Mouse (Mus musculus): ENCODE data around the gene Dapp1.

The Dapp1 gene

DNA sequence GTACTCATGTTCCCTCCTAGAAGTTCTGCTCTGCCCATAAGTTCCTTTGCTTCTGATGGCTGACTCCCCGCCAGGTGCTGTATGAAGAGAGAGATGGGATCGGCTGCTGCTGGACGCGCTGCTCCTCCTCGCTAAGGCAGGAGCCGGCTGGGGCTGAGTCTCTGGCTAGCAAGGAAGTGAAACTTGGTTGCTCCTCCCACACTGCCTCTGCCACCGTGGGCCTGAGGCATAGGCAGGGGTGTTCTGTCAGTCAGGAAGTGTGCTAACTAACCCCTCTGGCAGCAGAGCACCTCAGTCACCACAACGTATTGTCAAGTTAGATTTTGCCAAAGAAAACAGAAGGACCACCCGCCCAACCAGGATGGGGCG is at the start of gene Dapp1:
TSS of gene Dapp1 (minus strand) at position 164 of the 369 bp plus-strand sequence.
- in situ Hi-C loops (cut with MboI; ENCODE audit: low pct_unique_long_range_greater_than_20kb in 1 of 2, low sequenced_read_pairs in 2 of 2, unreplicated experiment in 1 of 2) = no loop called here

DNA sequence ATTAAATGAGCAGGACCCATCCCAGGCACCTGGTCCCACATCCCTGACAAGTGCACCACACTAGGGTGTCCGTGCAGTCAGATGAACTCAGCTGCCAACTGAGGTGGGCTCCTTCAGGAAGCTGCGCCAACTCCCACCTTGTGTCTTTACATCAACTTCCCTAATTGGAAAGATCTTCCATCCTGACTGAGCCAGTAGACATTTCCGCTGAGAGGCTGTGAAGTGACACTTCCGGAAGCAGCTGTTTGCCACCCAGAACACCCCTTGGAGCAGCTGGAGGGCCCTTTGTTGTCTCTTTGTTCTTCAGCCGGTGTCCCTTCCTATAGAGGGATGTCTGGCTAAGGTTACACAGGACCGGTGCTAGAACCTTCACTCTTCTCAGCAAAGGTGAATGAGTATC is 49.2 kb upstream of the Dapp1 start:
- in situ Hi-C loops (cut with MboI; ENCODE audit: low pct_unique_long_range_greater_than_20kb in 1 of 2, low sequenced_read_pairs in 2 of 2, unreplicated experiment in 1 of 2) = no loop called here

DNA sequence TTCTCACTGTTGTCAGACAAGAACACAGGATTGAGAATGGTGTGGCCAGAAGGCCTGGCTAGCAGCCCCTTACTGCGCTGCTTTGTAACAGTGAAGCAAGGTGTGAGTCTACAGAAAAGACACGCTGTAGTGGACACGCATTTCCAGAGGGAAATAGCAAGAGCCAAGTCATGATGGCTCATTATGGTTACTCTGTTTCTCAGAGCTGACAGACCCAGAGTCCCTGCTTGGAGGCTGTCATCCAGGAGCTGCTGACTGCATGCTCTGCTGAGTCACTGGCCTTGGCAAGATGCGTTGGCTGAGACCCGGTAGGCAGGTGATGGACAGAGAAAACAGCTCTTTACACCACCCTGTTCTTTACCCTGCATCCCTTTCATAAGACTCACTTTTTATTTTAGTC is 48.0 kb upstream of the Dapp1 start:
- in situ Hi-C loops (cut with MboI; ENCODE audit: low pct_unique_long_range_greater_than_20kb in 1 of 2, low sequenced_read_pairs in 2 of 2, unreplicated experiment in 1 of 2) = no loop called here

DNA sequence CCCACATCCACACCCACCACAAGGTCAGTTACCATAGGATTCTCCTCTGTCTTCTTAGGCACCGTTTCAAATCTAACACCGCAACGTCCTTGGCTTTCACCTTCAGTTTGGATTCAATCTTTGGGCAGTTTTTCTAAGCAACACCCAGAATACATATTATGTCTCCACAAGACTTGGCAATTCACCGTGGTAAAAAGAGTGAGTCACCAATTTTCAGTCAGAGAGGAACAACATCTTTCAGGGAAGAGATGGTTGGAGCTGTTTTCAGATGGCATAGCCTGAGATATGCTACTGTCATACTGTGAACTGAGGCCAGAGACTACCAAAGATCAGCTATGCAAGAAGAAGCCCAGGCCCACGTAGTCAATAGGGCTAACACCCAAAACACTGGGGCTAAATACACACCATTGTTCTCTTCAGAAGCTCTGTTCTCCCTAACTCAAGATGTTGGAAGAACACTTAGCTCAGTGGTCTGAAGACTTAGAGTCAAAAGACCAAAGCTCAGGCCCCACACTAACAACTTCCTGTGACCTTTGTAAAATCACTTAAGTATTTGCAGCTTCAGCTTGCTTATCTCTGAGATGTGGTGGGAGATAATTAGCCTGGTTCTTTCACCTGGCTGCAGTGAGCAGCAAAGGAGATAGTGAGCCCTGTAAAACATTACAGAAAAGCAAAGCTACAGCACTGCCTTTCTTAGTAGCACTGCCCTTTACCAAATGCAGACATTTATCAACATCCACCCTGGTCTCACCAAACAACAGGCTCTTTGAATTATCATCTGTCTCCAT is 46.4 kb upstream of the Dapp1 start:
- in situ Hi-C loops (cut with MboI; ENCODE audit: low pct_unique_long_range_greater_than_20kb in 1 of 2, low sequenced_read_pairs in 2 of 2, unreplicated experiment in 1 of 2) = no loop called here

DNA sequence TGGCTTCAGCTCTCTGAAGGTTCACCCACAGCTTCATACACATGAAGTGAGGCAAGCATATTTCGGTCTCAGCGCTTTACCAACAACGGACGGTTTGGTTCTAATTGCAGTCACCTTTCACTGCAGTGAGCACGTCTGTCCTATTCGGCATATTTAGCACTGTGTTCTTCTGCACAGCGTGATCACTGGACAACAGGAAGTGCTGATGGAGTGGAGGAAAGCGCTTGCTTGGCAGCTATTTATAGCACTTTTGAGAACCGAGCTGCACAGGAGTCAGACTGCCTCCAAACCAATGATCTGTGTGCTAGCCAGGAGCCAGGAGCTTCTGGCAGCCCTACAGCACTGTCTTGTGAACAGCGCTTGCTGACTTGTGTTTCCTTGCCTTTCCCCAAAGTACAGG is 44.9 kb upstream of the Dapp1 start:
- in situ Hi-C loops (cut with MboI; ENCODE audit: low pct_unique_long_range_greater_than_20kb in 1 of 2, low sequenced_read_pairs in 2 of 2, unreplicated experiment in 1 of 2) = no loop called here

DNA sequence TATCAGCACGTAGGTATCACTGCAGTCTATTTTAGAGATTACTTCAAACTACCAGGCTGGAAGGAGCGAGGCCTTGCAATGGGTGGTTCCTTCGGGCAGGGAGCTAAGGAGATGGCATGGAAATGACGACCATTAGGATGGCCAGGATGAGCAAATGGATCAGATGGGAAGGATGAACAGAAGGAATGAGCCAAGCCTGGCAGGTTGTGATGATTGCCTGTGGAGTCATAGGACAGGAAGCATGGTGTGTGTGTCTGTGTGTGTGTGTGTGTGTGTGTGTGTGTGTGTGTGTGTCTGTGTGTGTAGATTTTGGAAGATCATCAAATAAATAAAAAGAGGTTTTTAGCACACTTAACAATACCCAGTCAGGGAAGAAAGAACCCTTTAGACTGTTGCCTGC is 41.3 kb upstream of the Dapp1 start:
- in situ Hi-C loops (cut with MboI; ENCODE audit: low pct_unique_long_range_greater_than_20kb in 1 of 2, low sequenced_read_pairs in 2 of 2, unreplicated experiment in 1 of 2) = no loop called here

DNA sequence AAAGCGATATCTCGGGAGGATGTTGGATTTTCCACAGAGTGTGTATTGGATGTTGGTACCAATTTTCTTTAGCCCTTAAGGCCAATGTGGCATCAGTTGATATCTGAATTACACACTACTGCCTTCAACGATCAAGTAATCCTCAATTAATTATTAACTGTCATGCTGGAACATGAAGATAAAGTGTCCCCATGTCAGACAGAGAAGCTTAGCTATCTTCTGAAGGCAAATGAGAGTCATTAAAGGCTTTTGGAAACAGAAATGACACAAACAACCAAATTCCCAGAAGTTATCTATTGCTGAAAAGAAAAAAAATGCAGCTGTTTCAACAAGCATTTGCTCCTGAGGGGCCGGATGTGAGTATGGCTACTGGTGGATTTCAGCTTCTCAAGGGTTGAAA is 40.7 kb upstream of the Dapp1 start:
- in situ Hi-C loops (cut with MboI; ENCODE audit: low pct_unique_long_range_greater_than_20kb in 1 of 2, low sequenced_read_pairs in 2 of 2, unreplicated experiment in 1 of 2) = no loop called here

DNA sequence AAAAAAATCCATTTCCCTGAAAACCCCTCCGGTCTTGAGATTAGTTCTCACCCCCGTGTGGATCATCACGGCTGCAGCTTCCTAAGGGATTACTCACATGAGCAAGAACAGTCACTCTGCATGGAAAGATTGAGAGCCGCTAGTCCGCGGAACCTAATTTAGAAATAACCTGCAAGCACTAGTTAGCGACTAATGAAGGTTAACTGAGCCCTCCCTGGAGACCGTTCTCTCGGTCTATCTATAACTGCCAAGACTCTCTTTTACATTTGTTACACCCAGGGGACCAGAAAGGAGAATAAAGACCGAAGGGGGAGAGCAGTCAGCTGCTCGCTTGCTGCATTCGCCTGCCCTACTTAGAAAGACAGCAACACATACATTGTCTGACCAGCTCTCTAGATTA is 35.5 kb upstream of the Dapp1 start:
- in situ Hi-C loops (cut with MboI; ENCODE audit: low pct_unique_long_range_greater_than_20kb in 1 of 2, low sequenced_read_pairs in 2 of 2, unreplicated experiment in 1 of 2) = no loop called here

DNA sequence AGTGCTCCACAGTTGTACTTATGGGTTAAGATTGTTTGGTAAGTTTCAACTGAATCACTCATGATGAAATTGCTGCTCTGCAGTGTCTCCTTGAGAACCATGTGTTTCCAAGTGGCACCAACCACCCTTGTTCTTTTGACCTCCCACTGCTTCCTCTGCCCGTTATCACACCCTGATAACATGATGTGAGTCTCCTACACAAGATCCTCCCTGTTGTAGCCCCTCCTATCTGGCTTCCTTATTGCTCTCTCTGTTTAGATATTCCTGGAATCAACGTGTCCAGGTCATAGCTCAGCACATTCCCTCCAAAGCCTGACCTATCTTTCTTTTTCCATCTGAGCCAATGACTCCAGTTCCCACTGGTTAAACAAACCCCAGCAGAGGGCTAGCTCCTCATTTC is 33.4 kb upstream of the Dapp1 start:
- in situ Hi-C loops (cut with MboI; ENCODE audit: low pct_unique_long_range_greater_than_20kb in 1 of 2, low sequenced_read_pairs in 2 of 2, unreplicated experiment in 1 of 2) = no loop called here

DNA sequence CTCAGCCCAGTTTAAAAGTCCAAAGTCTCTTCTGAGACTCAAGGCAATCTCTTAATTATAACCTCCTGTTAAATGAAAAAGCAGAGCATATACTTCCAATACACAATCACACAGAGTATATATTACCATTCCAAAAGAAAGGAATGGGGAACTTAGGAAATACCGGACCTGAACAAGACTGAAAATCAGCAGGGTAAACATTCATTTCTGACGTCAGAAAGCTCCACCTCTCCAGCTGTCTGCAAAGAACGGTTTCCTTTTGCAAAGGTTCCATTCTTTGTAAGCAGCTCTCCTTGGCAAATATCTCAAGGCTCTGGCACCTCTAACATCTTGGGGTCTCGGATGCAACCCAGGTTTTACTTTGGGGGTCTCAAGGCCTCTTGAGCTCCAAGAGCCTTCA is 31.0 kb upstream of the Dapp1 start:
- in situ Hi-C loops (cut with MboI; ENCODE audit: low pct_unique_long_range_greater_than_20kb in 1 of 2, low sequenced_read_pairs in 2 of 2, unreplicated experiment in 1 of 2) = no loop called here

DNA sequence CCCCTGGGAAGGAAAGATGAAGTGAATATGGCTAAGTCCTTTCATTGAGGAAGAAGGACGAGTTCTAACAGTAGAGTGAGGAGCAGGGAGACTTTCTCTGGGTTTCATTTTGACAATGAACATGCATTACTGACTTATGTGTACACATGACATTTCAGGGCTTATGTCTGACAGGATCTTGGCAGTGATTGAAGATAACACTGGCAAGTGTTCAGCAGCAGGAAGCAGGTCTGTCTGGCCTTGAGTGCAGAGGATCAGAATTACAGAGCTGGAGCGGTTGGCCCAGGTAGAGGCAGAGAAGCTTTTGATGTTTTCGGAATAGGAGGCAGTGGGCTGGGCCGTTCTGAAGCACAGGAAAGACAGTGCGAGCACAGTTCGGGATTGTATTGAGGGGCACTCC is 26.8 kb upstream of the Dapp1 start:
- in situ Hi-C loops (cut with MboI; ENCODE audit: low pct_unique_long_range_greater_than_20kb in 1 of 2, low sequenced_read_pairs in 2 of 2, unreplicated experiment in 1 of 2) = no loop called here

DNA sequence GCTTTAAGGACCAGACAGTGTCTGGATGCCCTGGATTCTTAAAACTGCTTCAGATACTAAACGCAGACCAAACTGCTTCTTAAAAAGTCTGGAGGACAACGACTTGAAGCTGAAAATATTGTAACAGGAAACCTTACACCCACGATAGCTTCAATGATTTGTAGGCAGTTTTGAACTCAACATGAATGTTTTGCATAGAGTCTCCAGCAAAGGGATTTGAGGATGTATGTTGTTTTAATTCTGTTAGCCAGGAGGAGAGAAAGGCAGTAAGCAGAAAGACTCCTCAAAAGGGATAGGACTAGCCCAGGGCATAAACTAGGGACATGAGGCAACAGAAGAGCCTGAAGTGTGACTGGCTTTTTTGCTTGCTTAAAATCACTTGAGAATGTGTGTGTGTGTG is 25.6 kb upstream of the Dapp1 start:
- in situ Hi-C loops (cut with MboI; ENCODE audit: low pct_unique_long_range_greater_than_20kb in 1 of 2, low sequenced_read_pairs in 2 of 2, unreplicated experiment in 1 of 2) = no loop called here

DNA sequence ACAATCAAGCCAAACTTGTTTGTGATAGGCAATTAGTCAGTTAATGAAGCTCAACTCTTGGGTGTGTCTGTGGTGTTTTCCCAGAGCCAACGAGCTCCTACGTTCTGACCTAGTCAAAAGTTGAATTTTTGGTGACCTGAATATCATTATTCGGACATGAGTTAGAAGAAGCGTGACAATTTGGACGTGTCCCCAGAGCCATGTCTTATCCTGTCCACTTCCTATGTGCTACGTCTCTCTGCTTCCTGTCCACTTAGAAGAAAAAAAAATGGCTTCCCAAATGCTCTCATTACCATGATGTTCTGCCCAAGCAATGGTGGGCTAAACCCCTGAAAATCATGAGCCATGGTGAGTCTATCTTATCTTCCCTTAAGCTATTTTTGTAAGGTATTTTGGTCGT is 21.9 kb upstream of the Dapp1 start:
- in situ Hi-C loops (cut with MboI; ENCODE audit: low pct_unique_long_range_greater_than_20kb in 1 of 2, low sequenced_read_pairs in 2 of 2, unreplicated experiment in 1 of 2) = no loop called here

DNA sequence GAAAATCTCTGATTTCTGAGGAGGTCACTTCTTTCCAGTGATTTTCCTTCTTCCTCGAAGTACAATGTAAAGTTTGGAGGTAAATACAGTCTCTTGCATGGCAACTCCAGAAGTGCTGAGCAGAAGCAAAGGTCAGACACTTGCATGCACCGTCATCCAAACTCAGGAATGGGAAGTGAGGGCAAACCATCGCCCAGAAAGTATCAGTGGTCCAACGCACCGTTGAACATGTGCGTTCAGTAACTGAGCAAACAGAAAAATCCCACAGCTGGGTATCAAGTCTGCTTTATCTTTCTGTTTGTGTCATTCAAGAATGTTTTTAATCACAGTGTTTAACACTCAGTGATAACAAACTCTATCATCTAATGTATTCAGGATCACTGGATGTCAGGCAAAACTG is 21.2 kb upstream of the Dapp1 start:
- in situ Hi-C loops (cut with MboI; ENCODE audit: low pct_unique_long_range_greater_than_20kb in 1 of 2, low sequenced_read_pairs in 2 of 2, unreplicated experiment in 1 of 2) = no loop called here

DNA sequence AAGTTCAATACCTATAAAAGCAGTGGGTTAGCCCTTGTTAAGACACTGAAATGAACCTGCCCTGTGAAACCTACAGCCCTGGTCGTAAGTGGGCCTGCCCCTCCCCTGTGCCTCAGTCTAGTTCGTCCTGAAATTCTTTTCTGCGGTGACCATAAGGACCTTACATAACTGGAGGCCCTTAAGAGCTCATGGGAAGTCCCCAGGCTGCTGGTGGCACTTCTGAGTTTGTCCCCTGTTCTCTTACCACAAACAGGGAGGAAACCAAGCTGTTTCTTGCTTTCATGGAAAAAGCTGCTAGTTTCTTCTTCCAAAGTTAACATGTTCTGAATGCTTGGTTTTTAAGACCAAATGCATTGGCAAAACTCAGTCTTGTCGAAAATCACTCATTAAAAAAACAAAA is 20.5 kb upstream of the Dapp1 start:
- in situ Hi-C loops (cut with MboI; ENCODE audit: low pct_unique_long_range_greater_than_20kb in 1 of 2, low sequenced_read_pairs in 2 of 2, unreplicated experiment in 1 of 2) = no loop called here

DNA sequence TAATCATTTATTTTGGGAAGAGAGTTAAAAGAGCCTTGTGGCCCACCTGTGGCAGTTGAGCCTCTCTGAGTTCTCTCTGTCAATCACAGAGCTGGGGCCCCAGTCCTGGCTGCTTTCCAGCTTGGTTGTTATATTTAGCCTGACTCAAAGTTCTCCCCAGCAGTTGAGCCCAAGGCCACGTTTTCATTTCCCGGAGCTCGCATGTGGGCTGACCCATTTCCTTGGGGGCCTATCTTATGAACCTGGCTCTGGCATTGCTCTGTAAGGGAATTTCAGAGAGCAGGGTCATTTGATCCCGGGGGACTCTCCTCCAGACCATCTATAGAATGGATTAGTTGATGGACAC is 19.4 kb upstream of the Dapp1 start:
- in situ Hi-C loops (cut with MboI; ENCODE audit: low pct_unique_long_range_greater_than_20kb in 1 of 2, low sequenced_read_pairs in 2 of 2, unreplicated experiment in 1 of 2) = no loop called here

DNA sequence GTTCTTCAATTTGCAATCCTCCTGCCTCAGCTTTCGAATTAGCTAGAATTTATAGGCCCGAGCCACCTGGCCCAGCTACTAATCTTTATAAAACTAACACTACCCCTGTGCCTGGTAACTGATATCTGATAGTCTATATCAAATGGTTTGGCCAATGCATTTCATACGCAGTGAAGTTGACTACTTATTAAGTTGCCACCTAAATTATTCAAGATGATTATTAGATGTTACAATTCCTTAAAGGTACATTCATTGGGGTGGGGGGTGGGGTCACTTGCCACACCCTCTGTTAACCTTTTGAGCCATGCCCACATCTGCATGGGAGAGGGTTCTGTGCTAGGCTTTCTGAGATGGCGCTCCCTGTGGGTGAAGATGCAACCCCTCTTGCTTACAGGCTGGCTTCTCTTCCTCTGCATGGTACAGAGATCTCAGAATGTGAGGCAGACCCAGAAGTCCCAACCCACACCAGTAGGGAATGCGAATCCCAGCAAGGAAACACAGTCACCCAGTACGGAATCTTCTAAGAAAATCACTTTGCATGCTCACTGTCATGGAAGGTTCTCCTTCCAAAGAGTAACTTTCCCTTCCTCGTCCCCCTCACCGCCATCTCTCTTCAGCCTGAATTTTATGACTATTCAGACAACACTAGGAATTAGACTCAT is 18.8 kb upstream of the Dapp1 start:
- in situ Hi-C loops (cut with MboI; ENCODE audit: low pct_unique_long_range_greater_than_20kb in 1 of 2, low sequenced_read_pairs in 2 of 2, unreplicated experiment in 1 of 2) = no loop called here

DNA sequence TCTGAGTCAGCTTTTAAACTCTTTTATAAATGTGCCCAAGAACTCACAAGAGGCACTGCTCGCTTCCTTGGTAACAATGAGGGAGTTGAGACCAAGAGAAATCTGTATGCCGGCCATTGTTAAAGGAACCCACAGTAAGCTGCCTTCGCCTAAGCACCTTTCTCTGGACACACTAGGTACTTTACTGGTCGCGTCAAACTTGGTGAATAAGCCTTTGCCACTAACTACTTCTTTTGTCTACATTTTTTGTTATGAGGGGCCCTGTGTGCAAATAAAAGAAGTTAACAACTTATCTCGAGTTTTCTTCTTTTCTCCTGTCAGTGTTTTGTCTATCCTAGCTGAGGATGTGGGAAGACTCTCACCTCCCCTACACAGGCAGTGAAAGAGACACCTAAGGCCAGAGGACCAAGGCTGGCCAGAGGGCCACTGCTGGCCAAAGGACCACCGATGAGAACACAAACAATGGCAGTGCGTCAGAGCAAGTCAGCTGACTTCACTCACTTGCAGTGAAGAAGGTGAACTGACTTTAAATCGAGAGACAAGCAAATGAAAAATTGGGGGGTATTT is 18.0 kb upstream of the Dapp1 start:
- in situ Hi-C loops (cut with MboI; ENCODE audit: low pct_unique_long_range_greater_than_20kb in 1 of 2, low sequenced_read_pairs in 2 of 2, unreplicated experiment in 1 of 2) = loop anchor here in 1 of 2 experiments (10.0 kb wide), 1 partner anchor 145 kb away; the partner anchor contains the start of genes Mttp and Trmt10a

DNA sequence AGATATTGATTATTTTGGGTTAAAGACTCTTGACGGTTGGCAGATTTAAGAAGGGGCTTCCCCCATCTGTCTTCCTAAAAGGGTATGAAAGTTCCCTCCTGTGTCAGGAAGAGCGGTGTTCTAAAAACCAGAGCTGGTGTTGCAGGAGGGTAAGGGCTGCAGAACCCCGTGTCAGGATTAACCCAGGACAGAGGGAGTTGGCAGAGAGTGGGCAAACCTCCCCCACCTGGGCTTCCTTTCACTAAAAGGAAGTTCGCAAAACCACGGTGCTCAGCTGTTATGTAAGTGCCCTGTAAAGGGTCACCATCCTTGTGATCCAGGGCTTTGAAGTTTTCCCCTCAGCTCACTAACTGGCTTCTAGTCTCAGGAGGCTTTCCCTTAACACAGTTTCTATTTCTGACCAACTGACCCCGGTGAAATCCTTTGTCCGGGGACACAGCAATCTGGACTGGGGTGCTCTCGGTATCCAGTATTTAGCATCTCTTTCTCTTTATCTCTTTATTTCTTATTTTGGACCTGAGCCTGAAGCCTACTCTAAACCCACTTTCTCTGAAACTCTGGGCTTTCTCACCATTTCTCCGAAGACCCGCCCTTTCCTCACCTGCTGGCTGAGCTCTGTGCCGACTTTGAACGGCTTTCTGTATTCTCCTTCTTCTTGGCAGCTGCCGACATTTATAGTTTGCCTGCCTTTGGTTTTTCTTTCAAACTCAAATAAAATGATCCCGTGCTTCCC is 17.3 kb upstream of the Dapp1 start:
- in situ Hi-C loops (cut with MboI; ENCODE audit: low pct_unique_long_range_greater_than_20kb in 1 of 2, low sequenced_read_pairs in 2 of 2, unreplicated experiment in 1 of 2) = loop anchor here in 1 of 2 experiments (10.0 kb wide), 1 partner anchor 146 kb away; the partner anchor contains the start of genes Mttp and Trmt10a

All from mouse embryonic stem cell (cell line).